Mouse (Mus musculus) bone marrow macrophage, adult 2 months (primary cell): ENCODE measurements at regions not wholly inside any gene's neighbourhood (a gene's known extent, or its start where the extent isn't known, plus 50 kb on each side); places are given as distances from the start of the nearest gene placed in this dataset.

Experiments
- CTCF ChIP-seq: IDR thresholded peaks from 2 replicates; pipeline ENCODE4 v1.5.1; 2012; ENCODE audit warnings: low read depth, mild to moderate bottlenecking, low read length, moderate library complexity
- POLR2A ChIP-seq: IDR thresholded peaks from 2 replicates; pipeline ENCODE4 v1.6.1; 2012; ENCODE audit warnings: mild to moderate bottlenecking, low read depth, low read length, borderline replicate concordance

GRCm38 (mm10) chr10:125725681-125726139 lies 240.3 kb upstream of the Lrig3 start:
- TF ChIP-seq CTCF (no peak), POLR2A (no peak)
